Mouse (Mus musculus) heart, adult 8-10 months (tissue): ENCODE results near the gene Kcnk15. TPM values are rescaled to one million over a fixed set of nuclear protein-coding genes. Genes with fewer than 3 reads are reported as not detected.

Experiments
- DNase-seq: peaks from one replicate; pipeline ENCODE4 v3.0.0; 2022; ENCODE audit warnings: low spot score
- total RNA-seq, 4 experiments: library from RNA; stranded (reverse); gene quantifications; 2 replicates each; pipeline ENCODE4 v1.2.4; 2022

The Kcnk15 gene
- not detected for total RNA-seq

GRCm38 (mm10) chr2:163853461-163853901, at the start of gene Kcnk15:
TSS of gene Kcnk15 (plus strand) at chr2:163853651.
- DNase-seq: no peak

- DNase-seq: no peak
Measured at GRCm38 (mm10) chr2:163803838-163804237, 49.6 kb upstream of the Kcnk15 start.

GRCm38 (mm10) chr2:163809166-163809565, 44.3 kb upstream of the Kcnk15 start:
- DNase-seq: no peak

- no peak for DNase-seq
Measured at GRCm38 (mm10) chr2:163809704-163810103, 43.7 kb upstream of the Kcnk15 start.

- DNase-seq: no peak
Measured at GRCm38 (mm10) chr2:163813077-163813476, 40.4 kb upstream of the Kcnk15 start.

GRCm38 (mm10) chr2:163814739-163815465, 38.5 kb upstream of the Kcnk15 start:
- no peak for DNase-seq

- peak; percentile 76 for DNase-seq
Measured at GRCm38 (mm10) chr2:163820607-163821006, 32.8 kb upstream of the Kcnk15 start, which contains the start of gene Ccn5. TSS of gene Ccn5 (plus strand) at chr2:163820861.

- peak; percentile 38 for DNase-seq
Measured at GRCm38 (mm10) chr2:163823248-163823647, 30.2 kb upstream of the Kcnk15 start.

- DNase-seq: no peak
Measured at GRCm38 (mm10) chr2:163823771-163824170, 29.7 kb upstream of the Kcnk15 start.

- DNase-seq: no peak
Measured at GRCm38 (mm10) chr2:163825861-163826260, 27.6 kb upstream of the Kcnk15 start.

GRCm38 (mm10) chr2:163826494-163826893, 27.0 kb upstream of the Kcnk15 start:
- no peak for DNase-seq

- no peak for DNase-seq
Measured at GRCm38 (mm10) chr2:163831163-163831562, 22.3 kb upstream of the Kcnk15 start.

- peak; percentile 84 for DNase-seq
Measured at GRCm38 (mm10) chr2:163838043-163838442, 15.4 kb upstream of the Kcnk15 start.

- DNase-seq: peak; percentile 62
Measured at GRCm38 (mm10) chr2:163839519-163839918, 13.9 kb upstream of the Kcnk15 start.

- DNase-seq: no peak
Measured at GRCm38 (mm10) chr2:163842043-163842442, 11.4 kb upstream of the Kcnk15 start.

GRCm38 (mm10) chr2:163857233-163857632, 3.8 kb downstream of the Kcnk15 start:
- DNase-seq: no peak

GRCm38 (mm10) chr2:163858254-163858947, 5.0 kb downstream of the Kcnk15 start:
- no peak for DNase-seq

GRCm38 (mm10) chr2:163865311-163865710, 11.9 kb downstream of the Kcnk15 start:
- DNase-seq: no peak

GRCm38 (mm10) chr2:163866061-163866460, 12.6 kb downstream of the Kcnk15 start:
- no peak for DNase-seq

GRCm38 (mm10) chr2:163869783-163870182, 16.3 kb downstream of the Kcnk15 start:
- no peak for DNase-seq

GRCm38 (mm10) chr2:163871266-163871665, 17.8 kb downstream of the Kcnk15 start:
- DNase-seq: no peak

- DNase-seq: no peak
Measured at GRCm38 (mm10) chr2:163871906-163872305, 18.5 kb downstream of the Kcnk15 start.

GRCm38 (mm10) chr2:163874877-163875276, 21.4 kb downstream of the Kcnk15 start:
- no peak for DNase-seq
